Mouse (Mus musculus): ENCODE measurements at regions not wholly inside any gene's neighbourhood (a gene's known extent, or its start where the extent isn't known, plus 50 kb on each side); places are given as distances from the start of the nearest gene placed in this dataset.
A peak's percentile ranks its signal among the peaks of the same experiment; 100 is the strongest.

DNA sequence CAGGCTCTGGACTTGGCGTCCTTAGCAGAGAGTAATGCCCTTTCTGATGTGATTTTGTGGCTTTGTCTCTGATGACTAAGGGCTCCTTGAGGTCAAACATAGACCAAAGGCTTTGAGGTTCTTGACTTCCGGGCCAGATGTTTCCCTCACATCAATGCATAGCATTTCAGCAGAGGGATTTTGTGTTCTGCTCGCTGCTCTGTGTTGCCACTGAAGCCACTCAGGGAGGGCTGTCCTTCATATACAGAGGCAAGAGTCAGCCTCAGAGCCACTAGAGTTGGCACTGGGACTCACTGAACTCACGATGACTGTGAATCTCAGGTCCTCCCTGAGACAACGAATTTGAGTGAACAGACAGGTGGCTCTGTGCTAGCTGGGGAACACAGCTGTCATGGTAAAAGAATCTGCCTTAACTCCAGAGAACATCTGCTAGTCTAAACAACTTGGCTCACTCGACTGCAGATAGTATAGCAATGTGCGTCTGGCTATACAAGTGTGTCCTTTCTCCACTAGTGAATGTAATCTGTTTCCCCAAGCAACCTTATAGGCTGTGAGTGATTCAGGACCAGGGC lies 74.3 kb downstream of the Gp2 start:
- 55% methylated on average over 7 of the region's 7 CpGs for WGBS
- H3K9ac ChIP-seq (ENCODE audit: low read depth, low read length), result no peak overlapping the region
- no peaks in the 10 kb centered on the region for H3K4me1 ChIP-seq (replicated peaks; ENCODE audit: insufficient read depth, low read length)
- ATAC-seq (replicated peaks; ENCODE audit: low FRiP score, low read depth) (no peak), DNase-seq (ENCODE audit: low spot score) (no peak)
- H3K27ac ChIP-seq, result no peak overlapping the region
- H3K9me3 ChIP-seq (replicated peaks; ENCODE audit: low read length), result no peaks in the 10 kb centered on the region
- H3K36me3 ChIP-seq (ENCODE audit: insufficient read depth, low read length), result no peaks in the 10 kb centered on the region
- no peak overlapping the region for H3K4me2 ChIP-seq (ENCODE audit: low read length)
- no peak overlapping the region for H3K4me3 ChIP-seq (replicated peaks; ENCODE audit: low read depth, low read length)
- H3K27me3 ChIP-seq (ENCODE audit: insufficient read depth, low read length), result no peaks in the 10 kb centered on the region
- TF ChIP-seq CTCF (IDR thresholded peaks at IDR 0.05; ENCODE audit: low read depth), result no peak

DNA sequence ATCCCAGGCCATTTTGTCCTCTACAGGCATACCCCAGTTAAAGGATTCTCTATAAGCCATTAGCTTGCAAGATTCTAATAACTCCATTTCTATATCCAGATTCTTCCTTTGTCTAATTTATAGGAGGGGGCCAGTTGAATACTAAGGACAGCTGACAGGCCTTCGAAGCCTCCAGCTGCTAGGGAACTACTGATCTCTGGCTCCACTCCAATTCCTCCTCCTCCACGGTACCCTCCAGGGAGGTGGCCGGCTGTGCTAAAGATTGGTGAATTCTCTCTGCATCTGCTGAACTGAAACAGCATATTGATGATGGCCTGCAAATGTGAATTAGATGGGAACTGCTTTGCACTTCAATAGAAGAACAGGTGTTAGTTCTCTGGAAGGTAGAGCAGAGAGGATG lies 79.2 kb downstream of the Gp2 start:
- no peak for DNase-seq (ENCODE audit: low spot score)
- H3K9ac ChIP-seq (ENCODE audit: low read depth, low read length), result no peak overlapping the region
- H3K9me3 ChIP-seq (replicated peaks; ENCODE audit: low read length), result no peaks in the 10 kb centered on the region
- ATAC-seq (replicated peaks; ENCODE audit: low FRiP score, low read depth), result no peak
- 49% methylated on average over 3 of the region's 3 CpGs for WGBS
- no peak for TF ChIP-seq CTCF (IDR thresholded peaks at IDR 0.05; ENCODE audit: low read depth)
- no peak overlapping the region for H3K4me2 ChIP-seq (ENCODE audit: low read length)
- no peaks in the 10 kb centered on the region for H3K36me3 ChIP-seq (ENCODE audit: insufficient read depth, low read length)
- H3K4me3 ChIP-seq (replicated peaks; ENCODE audit: low read depth, low read length), result no peak overlapping the region
- no peak overlapping the region for H3K27ac ChIP-seq
- H3K27me3 ChIP-seq (ENCODE audit: insufficient read depth, low read length), result no peaks in the 10 kb centered on the region
- no peaks in the 10 kb centered on the region for H3K4me1 ChIP-seq (replicated peaks; ENCODE audit: insufficient read depth, low read length)

GRCm38 (mm10) chr7:119364268-119364596 lies 94.9 kb downstream of the Gp2 start:
- WGBS, result 35% methylated on average over 1 of the region's 1 CpGs
- Histone ChIP-seq H3K4me2 (ENCODE audit: low read length) (no peak overlapping the region), H3K36me3 (ENCODE audit: insufficient read depth, low read length) (no peaks in the 10 kb centered on the region), H3K27ac (no peak overlapping the region), H3K4me3 (replicated peaks; ENCODE audit: low read depth, low read length) (no peak overlapping the region), H3K4me1 (replicated peaks; ENCODE audit: insufficient read depth, low read length) (no peaks in the 10 kb centered on the region), H3K27me3 (ENCODE audit: insufficient read depth, low read length) (no peaks in the 10 kb centered on the region), H3K9ac (ENCODE audit: low read depth, low read length) (no peak overlapping the region), H3K9me3 (replicated peaks; ENCODE audit: low read length) (no peaks in the 10 kb centered on the region)
- no peak for TF ChIP-seq CTCF (IDR thresholded peaks at IDR 0.05; ENCODE audit: low read depth)
- ATAC-seq (replicated peaks; ENCODE audit: low FRiP score, low read depth) (no peak), DNase-seq (ENCODE audit: low spot score) (no peak)

DNA sequence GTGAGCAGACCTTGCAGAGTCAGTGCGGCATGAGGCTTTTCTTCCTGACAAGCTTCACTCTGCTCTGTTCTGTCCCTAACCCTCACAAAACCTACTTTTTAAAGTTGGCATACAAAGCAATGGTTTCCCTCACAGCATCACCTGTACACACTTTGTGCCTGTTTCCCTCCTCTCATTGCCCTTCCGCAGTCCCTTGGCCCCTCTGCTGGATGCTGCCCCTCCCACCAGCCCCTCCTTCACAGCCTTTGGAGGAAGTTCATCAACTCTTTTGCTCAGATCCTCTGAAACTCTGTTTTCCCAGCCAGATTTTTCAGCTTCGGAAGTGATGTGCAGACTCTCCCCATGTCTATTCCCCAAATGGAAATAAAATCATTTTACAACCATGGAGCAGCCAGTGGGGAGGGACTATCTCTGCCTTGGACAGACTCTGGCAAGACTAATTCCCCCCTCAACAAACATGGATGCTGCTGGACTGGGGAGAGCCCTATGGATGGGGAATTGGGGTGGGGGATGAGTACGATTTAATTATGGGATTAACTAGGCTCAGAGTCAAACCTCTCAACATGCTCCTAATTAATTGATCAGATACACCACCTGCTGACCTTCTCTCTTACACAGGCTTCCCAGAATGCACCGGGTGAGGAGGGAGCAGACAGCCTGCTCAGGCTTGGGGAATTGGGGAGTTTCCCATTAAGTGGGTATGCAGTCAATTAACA lies 95.4 kb downstream of the Gp2 start:
- Histone ChIP-seq H3K9ac (ENCODE audit: low read depth, low read length) (no peak overlapping the region), H3K36me3 (ENCODE audit: insufficient read depth, low read length) (no peaks in the 10 kb centered on the region), H3K27ac (no peak overlapping the region), H3K4me3 (replicated peaks; ENCODE audit: low read depth, low read length) (no peak overlapping the region), H3K27me3 (ENCODE audit: insufficient read depth, low read length) (no peaks in the 10 kb centered on the region), H3K9me3 (replicated peaks; ENCODE audit: low read length) (no peaks in the 10 kb centered on the region), H3K4me1 (replicated peaks; ENCODE audit: insufficient read depth, low read length) (no peaks in the 10 kb centered on the region), H3K4me2 (ENCODE audit: low read length) (no peak overlapping the region)
- no peak for DNase-seq (ENCODE audit: low spot score)
- no peak for TF ChIP-seq CTCF (IDR thresholded peaks at IDR 0.05; ENCODE audit: low read depth)
- ATAC-seq (replicated peaks; ENCODE audit: low FRiP score, low read depth), result no peak
- WGBS, result 61% methylated on average over 5 of the region's 5 CpGs

DNA sequence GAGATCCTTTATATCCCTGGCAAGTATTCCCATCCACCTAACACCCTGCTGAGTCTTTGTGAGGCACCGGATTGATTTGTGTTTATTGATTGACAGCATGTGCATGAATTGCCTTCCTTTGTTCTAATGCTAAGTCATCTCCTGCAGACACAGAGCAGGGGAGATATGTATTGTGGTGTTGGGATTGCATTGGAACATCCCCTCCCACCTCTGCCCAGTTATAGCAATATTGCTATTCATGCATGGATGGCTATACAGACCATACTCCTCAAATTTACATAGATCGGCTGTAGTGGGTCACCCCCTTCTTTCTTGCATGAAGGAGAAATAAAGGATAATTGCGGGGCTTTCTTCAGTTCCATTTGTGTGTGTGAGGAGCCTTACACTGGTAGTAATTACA lies 101.7 kb downstream of the Gp2 start:
- no peak overlapping the region for H3K27ac ChIP-seq
- WGBS, result 84% methylated on average over 3 of the region's 3 CpGs

DNA sequence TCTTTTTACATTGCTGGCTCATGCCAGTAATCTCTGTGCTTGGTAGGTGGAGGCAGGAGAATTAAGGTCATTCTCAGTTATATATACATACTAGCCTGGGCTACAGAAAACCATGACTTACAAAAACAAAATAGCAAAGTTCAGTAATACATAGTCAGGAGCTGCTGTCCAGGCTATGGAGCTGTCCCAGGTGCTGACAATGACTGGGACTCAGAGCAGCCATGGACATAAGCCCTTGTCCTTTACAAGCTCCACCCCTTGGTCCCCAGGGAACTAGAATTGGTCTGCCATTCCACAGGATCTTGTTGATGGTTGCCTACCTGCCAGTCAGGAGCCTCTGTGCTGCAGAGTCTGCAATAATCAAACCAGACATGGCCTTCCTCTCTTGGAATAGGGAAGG lies 102.8 kb downstream of the Gp2 start:
- H3K9me3 ChIP-seq (replicated peaks; ENCODE audit: low read length), result no peaks in the 10 kb centered on the region
- no peak overlapping the region for H3K27ac ChIP-seq
- no peak overlapping the region for H3K4me2 ChIP-seq (ENCODE audit: low read length)
- H3K9ac ChIP-seq (ENCODE audit: low read depth, low read length), result no peak overlapping the region
- DNase-seq (ENCODE audit: low spot score) (peak; percentile 29), ATAC-seq (replicated peaks; ENCODE audit: low FRiP score, low read depth) (no peak)
- no peak for TF ChIP-seq CTCF (IDR thresholded peaks at IDR 0.05; ENCODE audit: low read depth)
- no peaks in the 10 kb centered on the region for H3K4me1 ChIP-seq (replicated peaks; ENCODE audit: insufficient read depth, low read length)
- H3K4me3 ChIP-seq (replicated peaks; ENCODE audit: low read depth, low read length), result no peak overlapping the region
- H3K36me3 ChIP-seq (ENCODE audit: insufficient read depth, low read length), result no peaks in the 10 kb centered on the region
- H3K27me3 ChIP-seq (ENCODE audit: insufficient read depth, low read length), result no peaks in the 10 kb centered on the region

More for the DNA sequence above, 101.7 kb downstream of the Gp2 start:
- no peaks in the 10 kb centered on the region for H3K27me3 ChIP-seq (ENCODE audit: insufficient read depth, low read length)
- no peak overlapping the region for H3K4me3 ChIP-seq (replicated peaks; ENCODE audit: low read depth, low read length)
- ATAC-seq (replicated peaks; ENCODE audit: low FRiP score, low read depth) (no peak), DNase-seq (ENCODE audit: low spot score) (no peak)
- no peaks in the 10 kb centered on the region for H3K4me1 ChIP-seq (replicated peaks; ENCODE audit: insufficient read depth, low read length)
- no peak for TF ChIP-seq CTCF (IDR thresholded peaks at IDR 0.05; ENCODE audit: low read depth)
- no peak overlapping the region for H3K9ac ChIP-seq (ENCODE audit: low read depth, low read length)
- H3K36me3 ChIP-seq (ENCODE audit: insufficient read depth, low read length), result no peaks in the 10 kb centered on the region
- no peaks in the 10 kb centered on the region for H3K9me3 ChIP-seq (replicated peaks; ENCODE audit: low read length)
- no peak overlapping the region for H3K4me2 ChIP-seq (ENCODE audit: low read length)

GRCm38 (mm10) chr7:119352571-119352970 lies 106.5 kb downstream of the Gp2 start:
- Histone ChIP-seq H3K9me3 (replicated peaks; ENCODE audit: low read length) (no peaks in the 10 kb centered on the region), H3K27ac (no peak overlapping the region), H3K9ac (ENCODE audit: low read depth, low read length) (no peak overlapping the region), H3K27me3 (ENCODE audit: insufficient read depth, low read length) (no peaks in the 10 kb centered on the region), H3K4me1 (replicated peaks; ENCODE audit: insufficient read depth, low read length) (no peaks in the 10 kb centered on the region), H3K4me2 (ENCODE audit: low read length) (no peak overlapping the region), H3K4me3 (replicated peaks; ENCODE audit: low read depth, low read length) (no peak overlapping the region), H3K36me3 (ENCODE audit: insufficient read depth, low read length) (no peaks in the 10 kb centered on the region)
- DNase-seq (ENCODE audit: low spot score) (no peak), ATAC-seq (replicated peaks; ENCODE audit: low FRiP score, low read depth) (no peak)
- 87% methylated on average over 12 of the region's 12 CpGs for WGBS
- no peak for TF ChIP-seq CTCF (IDR thresholded peaks at IDR 0.05; ENCODE audit: low read depth)

Measured in kidney, postnatal 0 days (tissue).